Mouse (Mus musculus): ENCODE measurements around the gene Sgms1.

Gene Sgms1

DNA sequence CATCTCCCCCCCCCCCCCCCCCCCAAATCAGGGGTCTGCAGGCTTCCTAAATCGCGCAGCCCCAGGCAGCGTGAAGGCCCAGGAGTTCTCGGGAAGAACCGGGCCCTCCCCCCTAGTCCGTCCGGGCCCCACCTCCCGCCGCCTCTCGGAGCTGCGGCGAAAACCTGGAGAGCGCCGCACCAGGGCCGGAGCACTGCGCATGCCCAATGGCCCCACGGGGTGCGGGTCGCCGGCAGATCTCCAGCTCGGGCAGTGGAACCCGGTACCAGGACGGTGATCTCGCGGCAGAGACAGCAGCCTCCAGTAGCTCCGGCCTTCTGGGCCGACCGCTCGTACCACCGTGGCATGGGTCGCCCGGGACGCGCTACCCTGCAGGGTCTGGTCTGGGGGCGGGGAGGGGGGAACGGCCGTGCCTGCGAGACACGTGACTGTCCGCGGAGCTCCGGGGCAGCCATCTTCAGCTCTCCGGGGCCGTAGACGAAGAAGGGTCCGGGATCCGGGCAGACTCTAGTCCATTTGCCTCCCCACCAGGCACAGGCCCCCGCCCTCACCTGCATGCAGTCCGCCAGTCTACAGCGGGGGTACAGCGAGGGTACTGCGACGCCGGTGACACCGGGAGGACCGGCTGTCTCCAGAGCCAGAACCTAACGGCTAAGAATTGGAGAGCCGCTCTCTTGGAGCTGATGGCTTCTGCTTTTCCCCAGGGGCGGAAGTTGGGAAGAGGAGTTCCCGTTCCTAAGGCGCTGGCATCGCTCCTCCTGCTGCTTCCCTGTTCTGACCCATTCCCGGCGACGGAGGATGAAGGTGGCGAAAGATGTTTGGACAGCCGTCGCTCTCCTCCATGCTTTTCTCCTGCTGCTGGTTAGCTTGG lies at the start of gene Sgms1:
Gene Sgms1, minus strand, starts transcription at position 714 of the 871 bp plus-strand sequence.
- DNase-seq (ENCODE audit: low spot score), result peak; percentile 55

DNA sequence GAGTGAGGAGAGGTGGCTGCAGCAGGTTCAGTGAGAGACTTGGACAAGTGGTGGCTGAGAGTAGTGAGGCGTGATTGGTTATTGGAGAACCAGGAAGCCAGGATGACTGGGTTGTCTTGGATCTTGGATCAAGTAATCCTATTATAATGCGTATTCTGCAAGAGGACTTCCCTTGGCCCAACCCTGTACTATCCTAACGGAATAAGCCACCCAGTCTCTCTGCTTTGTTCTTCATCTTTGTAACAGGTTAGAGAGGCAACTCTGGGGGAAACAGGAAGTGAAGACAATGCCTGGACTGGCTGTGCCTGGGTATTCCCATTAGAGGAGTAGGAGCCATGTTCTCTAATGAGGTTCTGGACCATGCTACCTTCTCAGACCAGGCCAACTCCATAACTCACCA lies 36.3 kb upstream of the Sgms1 start:
- no peak for DNase-seq (ENCODE audit: low spot score)

DNA sequence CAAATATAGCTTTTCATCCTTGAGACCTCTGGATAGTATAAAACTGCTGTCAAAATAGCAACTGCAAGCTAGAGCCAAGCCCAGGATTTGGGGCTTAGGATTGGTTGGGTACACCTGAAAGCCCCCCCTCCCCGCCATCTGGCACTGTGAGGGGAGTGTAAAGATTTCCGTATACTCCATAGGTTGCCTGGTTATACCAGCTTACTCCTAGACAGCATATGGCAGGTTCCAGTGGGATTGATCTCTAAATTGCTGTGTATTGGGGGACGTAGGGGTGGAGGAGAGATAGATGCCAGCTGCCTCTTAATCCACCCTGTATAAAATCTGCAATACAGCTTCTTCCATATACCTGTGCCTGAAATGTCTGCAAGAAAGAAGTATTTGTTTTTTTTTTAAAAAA lies 35.2 kb upstream of the Sgms1 start:
- DNase-seq (ENCODE audit: low spot score), result no peak

DNA sequence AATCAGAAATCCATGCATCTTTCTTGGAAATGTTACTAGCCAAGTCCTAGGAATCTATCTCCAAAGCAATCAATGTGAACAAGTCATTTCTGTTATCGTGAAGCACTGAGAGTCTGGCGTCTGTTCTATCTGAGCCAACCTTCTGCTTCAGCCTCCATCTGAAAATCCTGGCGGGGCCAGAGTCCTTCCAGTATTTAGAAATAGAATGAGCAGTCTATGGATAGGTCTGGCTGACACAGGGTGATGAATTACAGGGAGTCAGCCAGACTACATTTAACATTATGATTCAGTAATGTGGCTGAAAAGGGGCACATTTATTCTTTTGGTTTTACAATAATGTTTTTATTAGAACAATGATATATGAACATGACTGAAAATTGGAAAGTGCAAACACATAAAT lies 29.6 kb upstream of the Sgms1 start:
- no peak for DNase-seq (ENCODE audit: low spot score)

DNA sequence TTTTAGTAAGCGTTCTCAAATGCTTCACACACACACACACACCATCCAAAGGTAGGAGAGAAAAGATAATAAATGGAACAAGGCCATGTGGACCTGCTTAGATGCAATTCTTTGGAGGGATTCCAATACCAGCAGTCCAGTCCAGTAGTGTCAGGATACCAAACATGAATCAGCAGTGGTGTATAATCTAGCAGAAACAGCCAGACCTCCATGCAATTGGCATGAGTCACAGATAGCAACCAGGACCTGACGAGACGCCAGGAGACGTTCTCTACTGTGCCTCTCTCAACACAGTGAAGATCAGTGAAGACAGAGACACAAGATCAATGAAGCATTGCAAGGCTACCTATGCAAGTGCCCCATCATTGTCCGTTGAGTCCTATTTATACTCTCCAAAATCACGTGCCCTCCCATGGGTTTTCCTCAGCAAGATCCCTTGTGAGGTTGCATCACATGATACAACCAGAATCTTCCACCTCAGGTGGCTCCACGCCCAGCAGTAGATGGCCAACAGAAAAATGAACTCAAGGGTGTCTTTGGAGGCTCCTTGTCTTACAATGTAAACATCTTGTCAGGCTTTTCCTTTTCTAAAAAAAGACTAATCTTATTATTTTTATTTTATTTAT lies 27.3 kb upstream of the Sgms1 start:
- peak; percentile 9 for DNase-seq (ENCODE audit: low spot score)

DNA sequence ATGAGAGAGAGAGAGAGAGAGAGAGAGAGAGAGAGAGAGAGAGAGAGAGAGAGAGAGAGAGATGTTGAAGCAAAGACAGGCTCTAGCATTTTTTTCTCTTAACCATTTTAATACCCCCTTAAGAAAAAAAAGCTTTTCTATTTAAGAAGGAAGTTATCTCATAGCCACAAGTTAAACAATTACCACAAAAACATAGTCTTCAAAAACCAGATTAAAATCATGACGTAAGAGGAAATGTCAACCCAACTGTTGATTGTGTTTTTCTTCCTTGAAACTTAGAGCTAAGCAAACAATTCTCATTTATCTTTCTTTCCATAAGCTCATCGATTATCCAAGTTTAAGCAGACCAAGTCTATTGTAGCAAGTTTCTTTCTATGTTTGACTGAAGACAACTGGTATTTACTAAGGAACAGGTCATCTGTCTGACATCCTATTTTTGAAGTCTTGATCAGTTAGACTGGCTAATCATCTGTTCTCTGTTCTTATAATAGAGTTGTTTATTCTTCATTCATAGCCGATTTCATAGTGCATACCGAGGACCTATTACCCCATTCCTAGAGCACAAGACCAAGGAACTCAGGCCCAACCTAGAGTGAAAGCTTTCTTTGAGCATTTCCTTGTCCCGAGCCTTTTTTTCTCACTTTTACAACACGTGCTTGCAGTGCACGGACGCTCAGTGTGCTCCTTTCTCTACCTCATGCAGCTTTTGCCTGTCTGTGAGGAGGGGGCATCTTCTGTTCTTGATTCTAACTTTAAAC lies 20.3 kb upstream of the Sgms1 start:
- no peak for DNase-seq (ENCODE audit: low spot score)

DNA sequence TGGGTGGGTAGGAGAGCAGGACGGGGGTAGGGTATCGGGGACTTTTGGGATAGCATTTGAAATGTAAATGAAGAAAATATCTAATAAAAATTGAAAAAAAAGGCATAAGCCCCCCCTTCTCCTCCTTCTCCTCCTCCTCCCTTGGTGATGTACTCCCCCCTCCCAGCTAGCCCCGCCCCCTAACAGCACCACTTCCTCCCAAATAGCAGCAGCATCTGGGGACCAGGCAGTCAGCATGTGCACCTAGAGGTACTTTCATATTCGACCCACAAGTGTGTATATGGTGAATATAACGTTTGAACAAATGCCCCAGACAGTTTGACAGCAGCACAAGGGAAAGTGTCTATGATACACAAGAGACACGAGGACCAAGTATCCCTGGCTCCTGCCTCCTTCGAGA lies 17.2 kb upstream of the Sgms1 start:
- peak; percentile 12 for DNase-seq (ENCODE audit: low spot score)

DNA sequence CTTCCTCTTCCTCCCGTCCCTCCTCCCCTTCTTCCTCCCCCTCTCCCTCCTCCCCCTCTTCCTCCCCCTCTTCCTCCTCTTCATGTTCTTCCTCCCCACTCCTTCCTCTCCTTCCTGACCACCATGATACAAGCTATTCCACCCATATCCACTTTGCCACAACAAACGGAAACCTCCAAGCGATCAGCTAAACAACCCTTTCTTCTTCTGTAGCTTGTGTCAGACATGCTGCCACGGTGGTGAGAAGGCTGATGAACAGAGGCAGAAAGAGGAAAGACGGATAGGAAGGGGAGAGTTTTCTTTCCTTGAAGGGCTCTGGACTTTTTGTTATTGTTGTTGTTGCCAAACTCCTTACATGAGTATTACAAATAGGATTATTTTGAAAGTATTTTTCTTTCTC lies 14.9 kb upstream of the Sgms1 start:
- DNase-seq (ENCODE audit: low spot score), result no peak

DNA sequence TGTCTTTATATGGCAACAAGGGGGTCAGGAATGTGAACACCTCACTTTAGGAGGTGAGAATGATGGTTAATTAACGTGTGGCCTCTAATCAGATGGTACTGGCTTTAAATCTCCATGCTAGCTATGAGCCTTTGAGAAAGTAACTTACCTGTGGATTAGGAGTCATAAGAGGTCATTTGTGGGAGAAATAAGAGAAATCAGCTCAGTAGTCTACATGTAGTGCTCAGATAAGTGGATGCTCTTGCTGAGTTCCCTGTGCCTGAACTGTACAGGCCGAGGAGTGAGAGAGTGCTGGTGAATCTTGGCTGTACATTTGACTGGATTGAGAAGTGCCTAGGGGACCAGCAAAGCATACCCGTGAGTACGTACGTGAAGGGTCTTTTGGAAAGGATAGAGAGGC lies 14.3 kb upstream of the Sgms1 start:
- DNase-seq (ENCODE audit: low spot score), result no peak

DNA sequence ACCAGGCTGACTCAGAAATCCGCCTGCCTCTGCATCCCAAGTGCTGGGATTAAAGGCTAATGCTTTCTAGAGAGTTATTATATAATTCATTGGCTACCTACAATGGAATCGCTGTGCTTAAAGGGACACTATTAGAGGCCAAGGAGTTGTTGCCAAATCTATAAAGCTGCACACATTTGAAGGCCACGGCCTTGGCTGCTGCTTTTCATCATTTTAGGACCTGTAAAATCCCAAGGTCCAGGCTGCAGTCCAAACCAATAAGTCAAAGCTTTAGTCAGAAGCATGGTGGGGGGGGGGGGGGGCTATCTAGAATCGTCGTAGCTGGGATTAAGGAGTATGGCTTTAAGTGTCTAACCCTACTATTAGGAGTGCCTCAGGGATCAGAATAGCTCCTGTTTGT lies 9.0 kb upstream of the Sgms1 start:
- DNase-seq (ENCODE audit: low spot score), result no peak

DNA sequence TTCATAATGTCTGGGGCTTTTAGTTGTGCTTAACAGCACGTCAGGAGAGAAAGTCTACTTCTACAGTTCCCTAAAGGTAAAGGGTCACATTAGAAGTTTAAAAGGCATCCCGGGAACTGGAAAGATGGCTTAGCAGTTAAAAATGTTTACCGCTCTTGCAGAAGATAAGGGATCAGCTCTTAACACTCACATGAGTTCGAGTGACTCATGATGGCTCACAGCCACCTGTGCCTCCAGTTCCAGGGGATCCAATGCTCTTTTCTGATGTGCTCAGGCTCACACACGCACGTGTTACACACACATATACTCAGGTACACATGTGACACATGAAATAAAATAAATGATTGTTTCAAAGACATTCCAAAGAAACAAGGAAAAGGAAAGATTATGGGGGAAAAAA lies 6.8 kb upstream of the Sgms1 start:
- no peak for DNase-seq (ENCODE audit: low spot score)

DNA sequence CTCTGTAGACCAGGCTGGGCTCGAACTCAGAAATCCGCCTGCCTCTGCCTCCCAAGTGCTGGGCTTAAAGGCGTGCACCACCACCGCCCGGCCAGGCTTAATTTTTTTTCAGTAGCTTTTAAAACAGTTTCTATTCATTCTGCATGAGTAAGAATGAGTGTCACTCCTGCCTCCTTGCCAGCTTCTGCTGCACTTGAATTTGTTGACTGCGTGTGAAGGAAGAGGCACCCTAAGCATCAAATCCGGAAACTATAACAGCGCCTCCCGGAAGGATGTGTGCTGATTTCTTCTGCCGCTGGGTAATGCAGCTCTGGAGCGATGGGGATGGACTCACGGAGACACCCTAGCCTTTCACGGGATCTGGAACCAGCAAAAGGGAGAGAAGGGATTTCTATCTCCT lies 5.3 kb upstream of the Sgms1 start:
- DNase-seq (ENCODE audit: low spot score), result no peak

DNA sequence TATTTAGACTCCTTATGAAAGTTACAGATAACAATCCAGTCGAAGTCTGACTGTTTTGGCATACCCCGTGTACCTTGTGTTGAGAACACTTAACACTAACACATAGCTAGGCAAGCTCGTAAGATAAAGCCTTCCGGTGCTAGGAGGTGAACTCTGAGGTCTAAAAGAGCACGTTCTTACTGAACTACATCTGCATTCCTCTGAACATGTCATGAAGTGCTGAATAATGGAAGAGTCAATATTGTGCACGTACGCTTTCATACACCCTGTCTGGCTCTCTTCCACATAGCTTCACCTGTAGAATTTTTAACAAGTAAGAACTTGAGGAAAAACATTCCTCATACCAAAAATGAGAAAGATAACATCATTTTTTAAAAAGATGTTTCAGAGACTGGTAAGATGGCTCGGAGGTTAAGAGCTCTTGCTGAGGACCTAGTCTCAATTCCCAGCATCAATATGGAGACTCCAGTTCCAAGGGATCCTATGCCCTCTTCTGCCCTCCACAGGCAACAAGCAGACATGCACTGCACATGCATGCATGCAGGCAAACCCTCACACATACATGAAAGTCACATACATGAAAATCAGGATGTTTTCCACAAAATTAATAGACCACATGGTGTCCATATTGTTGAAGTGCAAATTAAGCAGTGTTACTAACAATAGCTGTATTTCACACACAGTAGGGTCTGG lies 4.4 kb upstream of the Sgms1 start:
- DNase-seq (ENCODE audit: low spot score), result no peak

DNA sequence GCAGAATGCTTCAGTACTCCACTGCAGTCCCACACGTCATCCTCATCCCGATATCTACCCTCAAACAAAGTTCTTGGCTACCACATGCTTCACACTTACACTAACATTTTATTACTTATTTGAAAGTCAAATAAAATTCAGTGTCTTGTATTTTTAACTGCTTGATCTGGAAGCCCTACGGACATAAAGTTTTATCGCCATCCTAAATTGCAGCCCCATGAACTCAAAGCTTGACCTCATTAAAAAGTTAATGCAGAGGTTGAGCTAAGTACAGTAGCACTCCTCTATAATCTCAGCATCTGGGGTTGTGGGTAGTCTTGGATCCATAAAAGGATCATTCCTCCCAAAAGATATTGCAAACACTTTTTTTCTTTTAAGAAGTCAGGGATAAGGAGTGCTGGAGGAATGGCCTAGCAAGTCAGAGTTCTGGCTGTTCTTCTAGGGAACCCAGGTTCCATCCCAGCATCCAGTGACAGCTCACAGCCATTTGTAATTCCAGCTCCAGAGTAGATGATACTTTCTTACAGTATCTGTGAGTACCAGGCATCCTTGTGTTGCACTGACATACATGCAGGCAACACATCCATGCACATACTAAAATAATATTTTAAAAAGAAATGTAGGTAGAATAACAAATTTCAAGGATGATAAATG lies 3.7 kb upstream of the Sgms1 start:
- DNase-seq (ENCODE audit: low spot score), result no peak

DNA sequence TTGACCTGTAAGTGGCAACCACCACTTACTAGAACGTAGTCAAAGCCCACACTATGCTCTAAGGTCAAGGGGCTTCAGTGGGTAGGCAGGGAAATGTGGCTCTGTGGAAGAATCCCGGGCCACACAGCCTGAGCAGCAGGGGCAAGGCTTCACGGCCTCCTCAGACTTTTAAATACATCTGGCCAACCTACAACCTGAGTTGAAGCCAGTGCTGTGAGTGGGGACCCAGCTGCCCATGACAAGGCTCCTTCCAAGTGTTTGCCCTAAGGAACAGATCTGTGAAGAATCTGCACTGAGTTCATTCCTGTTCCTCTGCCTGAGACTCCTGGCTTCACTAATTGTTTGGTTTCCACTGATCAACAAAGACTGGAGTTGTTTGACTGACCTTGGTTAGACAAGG lies 1.9 kb upstream of the Sgms1 start:
- no peak for DNase-seq (ENCODE audit: low spot score)

DNA sequence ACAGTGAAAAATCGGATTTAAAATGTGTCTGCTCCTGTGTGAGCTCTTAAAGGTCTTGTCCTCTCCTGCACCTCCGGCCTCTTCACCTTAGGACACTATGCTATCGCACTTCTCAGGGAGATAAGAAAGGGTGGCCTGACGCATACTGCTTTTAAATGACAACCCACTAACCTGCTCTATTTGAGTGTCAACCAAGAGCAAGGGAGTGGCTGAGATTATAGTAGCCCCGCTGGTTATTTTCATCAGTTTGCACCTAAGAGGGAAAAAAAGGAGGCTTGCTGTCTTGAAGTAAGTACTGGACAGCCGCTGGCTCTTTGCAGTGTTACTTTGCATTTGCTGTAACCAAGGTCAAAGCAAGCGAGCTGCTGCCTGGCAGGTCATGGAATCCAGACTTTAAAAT lies 602 bp upstream of the Sgms1 start:
- DNase-seq (ENCODE audit: low spot score), result no peak

DNA sequence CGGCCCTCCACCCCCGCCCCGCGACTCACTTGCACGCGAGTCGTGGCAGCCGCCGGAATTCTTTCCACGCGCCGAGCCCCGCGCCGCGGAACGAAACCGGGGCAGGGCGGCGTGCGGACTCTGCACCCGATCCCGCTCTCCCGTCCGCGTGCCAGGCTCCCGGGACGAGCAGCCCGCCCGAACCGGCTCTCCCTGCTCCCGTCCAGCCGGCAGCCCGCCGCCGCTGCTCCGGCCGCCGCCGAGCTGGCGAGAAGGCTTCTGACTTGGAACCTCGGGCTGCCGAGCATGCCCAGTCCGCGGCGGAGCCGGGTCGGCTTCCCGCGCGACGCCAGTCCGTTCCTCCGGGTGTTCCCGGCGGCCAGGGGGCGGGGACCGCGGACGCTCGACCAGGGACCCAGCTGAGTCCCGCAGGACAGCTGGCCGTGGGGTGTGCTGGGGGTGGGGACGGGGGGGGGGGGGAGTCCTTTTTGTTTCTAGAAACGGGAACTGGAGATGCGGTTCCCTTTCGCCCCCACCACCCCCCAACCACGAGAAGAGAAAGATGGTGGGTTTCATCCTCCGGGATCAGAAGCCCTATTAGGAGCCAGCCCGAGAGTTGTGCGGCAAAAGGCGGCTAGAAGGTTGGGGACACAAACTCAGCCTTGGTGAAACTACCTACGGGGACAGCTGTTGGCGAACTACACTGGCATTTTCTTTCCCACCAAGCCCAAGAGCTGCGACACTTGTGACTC lies 1.2 kb downstream of the Sgms1 start:
- peak; percentile 69 for DNase-seq (ENCODE audit: low spot score)

DNA sequence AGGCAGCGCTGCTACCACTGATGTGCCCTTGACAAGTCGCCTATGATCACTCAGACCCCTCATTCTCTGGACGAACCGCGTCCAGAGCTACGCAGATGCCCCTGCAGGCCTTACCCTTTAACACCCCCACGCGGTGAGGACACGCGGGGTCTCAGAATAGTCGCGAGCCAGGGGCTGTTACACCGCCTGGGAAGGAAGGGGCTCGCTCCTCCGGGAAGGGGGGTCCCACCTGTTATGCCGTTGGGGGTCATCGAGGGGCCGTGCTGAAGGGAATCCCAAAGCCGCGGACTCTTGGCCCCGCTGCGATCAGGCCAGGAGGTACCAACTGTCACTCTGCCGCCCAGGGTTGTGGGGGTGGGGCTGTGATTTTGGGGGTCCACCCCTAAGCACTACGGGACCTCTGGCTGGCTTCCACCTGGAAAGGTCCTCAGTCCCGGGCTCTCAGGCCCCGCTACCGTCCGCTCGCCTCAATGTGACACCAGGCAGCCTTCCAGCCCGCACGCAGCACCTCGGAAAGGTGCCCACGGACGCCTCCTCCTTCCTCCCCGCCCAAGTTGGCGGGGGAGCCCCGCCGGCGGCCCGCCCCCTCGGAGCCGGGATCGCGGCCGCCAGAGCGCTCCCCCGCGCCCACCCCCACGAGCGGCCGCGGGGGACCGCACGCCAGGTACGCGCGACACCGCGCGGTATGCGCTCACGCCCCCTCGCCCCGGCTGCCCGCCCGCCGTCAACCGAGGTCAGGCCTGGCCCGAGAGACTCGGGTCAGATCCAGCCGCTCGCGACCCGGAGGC lies 1.9 kb downstream of the Sgms1 start:
- DNase-seq (ENCODE audit: low spot score), result peak; percentile 50

DNA sequence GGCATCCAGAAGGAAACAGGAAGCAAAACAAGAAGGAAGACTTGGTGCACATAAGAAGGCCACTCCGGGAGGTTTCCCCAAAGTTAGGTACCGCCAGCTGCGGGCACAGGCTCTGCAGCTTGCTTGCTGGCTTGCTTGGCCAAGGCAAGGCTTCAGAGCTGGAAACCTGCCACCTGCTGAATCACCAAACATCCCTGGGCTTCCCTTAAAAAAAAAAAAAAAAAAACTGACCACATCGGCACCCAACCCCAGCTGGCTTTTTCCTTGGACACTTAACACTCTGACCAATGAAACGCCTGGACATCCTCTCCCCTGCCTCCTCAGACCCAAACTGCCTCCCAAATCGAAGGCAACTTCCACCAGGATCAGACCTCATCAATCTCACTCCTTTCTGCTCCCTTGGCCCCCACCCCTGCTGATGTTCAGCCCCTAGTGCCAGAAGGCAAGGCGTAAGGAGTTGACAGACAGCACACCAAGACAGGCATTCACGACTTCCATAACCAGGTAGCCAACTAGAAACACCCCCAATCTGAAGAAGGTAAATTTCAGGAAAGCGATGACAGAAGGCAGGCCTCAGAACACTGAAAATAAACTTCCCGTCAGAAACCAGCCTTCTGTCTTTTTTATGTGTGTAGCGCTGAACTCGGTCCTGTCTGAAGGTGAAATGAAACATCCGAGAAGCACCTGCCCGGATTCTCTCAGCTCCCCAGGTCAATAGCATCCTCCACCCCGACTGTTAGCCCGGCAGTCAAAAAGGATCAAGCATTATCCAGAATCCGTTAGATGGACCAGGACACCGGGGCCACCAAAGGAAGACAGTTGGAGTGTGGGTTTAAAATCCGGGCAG lies 2.7 kb downstream of the Sgms1 start:
- no peak for DNase-seq (ENCODE audit: low spot score)
